Mouse (Mus musculus) heart, postnatal 0 days (tissue): ENCODE results near the gene Avil.

Experiments used
- CTCF ChIP-seq: IDR thresholded peaks from 2 replicates; pipeline ENCODE4 v1.5.1; 2016; ENCODE audit warnings: antibody characterized with exemption, control low read depth, low read depth
- EP300 ChIP-seq: IDR thresholded peaks from 2 replicates; pipeline ENCODE4 v1.6.1; 2016; ENCODE audit warnings: antibody characterized with exemption, low read depth

- TF ChIP-seq CTCF (no peak), EP300 (no peak)
Measured at GRCm38 (mm10) chr10:126961757-126962156, 38.8 kb upstream of the Avil start.
